Mouse (Mus musculus) spleen, postnatal 4 days (tissue): Measurements from ENCODE around the gene Aunip.

Experiments used
- DNase-seq, 2 experiments: peaks; one replicate each; pipeline ENCODE4 v3.0.0; 2022; ENCODE audit warnings: low spot score in 2 of 2

Gene Aunip

DNA sequence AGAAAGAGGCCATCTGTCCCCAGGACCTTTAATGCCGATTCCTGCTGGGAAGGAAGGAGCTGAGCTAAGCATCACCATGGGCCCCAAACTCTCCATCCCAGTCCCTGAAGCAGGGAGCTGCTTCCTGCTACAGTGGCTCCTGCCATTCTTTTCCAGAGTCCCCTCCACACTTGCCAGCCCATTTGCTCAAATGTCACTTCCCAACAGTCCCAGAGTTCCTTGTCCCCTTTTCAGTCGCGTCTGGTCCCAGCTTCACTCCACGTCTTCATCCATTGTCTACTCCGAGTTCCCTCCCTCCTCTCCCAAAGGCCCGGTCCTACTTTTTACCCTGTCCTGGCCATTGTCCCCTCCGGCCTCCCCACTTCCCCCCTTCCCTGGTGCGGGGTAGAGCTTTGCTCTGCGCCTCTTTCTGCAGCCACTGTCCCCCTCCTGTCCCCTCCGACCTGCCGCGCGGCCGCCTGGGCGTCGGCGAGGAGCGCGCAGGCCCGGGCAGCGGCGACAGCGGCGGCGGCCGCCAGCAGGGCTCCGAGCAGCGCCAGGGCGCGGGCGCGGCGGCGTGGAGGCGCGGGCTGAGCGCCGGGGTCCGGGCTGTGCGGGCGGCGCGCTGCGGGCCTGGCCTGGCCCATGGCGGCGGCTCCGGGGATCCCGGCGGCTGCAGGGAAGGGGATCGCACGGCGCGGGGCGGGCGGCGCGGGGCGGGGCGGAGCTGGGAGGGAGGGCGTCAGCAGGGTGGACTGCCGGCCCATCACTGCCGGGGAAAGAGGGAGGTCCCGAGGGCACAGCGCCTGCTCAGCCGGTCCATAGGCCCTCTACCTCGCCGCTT, 40.9 kb downstream of the Aunip start, which contains the start of gene Selenon:
Gene Selenon, minus strand, starts transcription at position 673 of the 823 bp plus-strand sequence.
- DNase-seq: no peak

DNA sequence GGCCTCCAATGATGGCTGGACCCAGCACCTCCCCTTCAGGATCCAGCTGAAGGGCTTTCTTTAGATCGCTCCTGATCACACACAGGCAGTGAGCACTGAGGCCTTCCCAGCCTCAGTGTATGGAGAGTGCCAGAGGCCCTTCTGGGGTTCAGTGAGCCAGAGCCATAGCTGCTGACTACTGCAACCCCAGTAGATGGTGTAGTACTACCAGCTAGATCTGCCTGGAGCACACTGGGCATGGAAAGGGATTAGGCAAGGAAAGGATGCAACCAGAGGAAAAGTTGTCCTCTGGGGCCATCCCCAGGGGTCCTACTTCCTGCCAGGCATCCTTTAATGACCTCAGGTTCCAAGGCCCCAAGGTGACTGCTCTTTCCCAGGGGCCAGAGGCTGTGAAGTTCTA, 42.8 kb downstream of the Aunip start:
- no peak for DNase-seq

GRCm38 (mm10) chr4:134555956-134556580, 45.3 kb downstream of the Aunip start:
- no peak for DNase-seq

DNA sequence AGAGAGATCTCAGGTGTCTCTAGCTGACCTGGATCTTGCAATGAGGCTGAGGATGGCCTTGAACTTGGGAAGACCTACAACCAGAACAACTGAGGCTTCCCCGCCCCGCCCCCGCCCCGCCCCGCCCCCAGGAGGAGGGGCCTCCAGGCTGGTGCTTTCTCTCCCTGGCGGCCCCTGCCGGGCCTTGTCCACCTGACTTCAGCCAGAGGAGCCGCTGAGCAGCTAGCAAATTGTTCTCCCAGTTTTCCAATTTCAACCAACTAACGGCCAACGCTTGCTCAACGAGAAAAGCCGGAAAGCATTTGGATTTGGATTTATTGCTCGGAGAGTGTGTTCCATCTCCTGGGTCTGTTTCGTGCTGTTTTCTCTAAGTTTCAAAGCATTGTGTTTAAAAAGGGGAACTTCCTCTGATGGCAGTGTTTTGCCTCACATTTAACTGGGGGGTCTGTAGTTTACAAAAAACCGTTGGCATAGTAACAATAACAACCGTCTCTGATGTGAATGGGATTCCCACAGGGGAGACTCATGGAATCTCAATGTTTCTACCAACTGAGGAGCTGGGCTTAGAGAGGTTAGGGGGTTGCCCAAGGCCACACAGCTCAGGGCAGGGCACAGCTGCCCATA, 46.9 kb downstream of the Aunip start:
- no peak for DNase-seq

- DNase-seq: no peak
Observed at GRCm38 (mm10) chr4:134558570-134559113, 47.8 kb downstream of the Aunip start.

DNA sequence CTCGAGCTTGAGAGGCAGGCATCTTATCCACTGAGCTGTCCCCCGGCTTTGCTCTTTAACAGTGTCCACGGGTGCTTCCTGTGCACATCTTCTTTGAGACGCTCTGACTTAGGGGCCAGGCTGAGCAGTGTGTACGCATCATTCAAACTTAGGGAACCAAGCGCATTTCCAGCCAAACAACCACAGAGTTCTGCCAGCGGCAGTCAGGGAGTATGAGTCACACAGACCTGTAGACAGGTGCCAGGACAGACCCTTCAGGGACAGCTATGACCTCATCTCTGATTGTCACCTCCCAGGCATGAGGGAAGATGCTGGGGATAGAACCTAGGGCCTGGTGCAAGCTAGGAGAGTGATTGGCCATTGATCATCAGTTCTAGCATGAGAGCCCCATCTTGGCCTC, 48.4 kb downstream of the Aunip start:
- DNase-seq: no peak

DNA sequence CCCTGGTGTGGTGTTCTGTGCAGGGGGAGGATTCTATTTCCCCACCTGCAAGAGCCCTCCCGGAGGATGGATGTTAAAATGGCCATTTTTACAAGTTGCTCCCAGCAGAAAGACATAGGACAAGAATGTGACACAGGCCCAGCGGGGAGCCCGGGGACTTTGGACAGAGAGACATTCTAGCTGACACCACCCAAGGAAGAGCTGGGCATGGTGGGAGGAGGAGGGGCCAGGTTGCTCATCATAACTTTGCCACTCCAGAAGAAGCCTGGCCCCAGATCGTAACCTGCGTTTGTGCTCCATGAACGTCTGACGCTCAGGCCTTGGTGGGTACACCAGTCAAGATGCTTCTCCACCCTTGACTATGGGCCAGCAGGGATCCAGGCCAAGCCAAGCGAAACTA, 49.9 kb downstream of the Aunip start:
- DNase-seq: no peak

GRCm38 (mm10) chr4:134562014-134562413, 51.2 kb downstream of the Aunip start:
- DNase-seq: no peak

GRCm38 (mm10) chr4:134563624-134564023, 52.8 kb downstream of the Aunip start:
- DNase-seq: no peak

- DNase-seq: no peak
Observed at GRCm38 (mm10) chr4:134564093-134564492, 53.3 kb downstream of the Aunip start.

- DNase-seq: no peak
Observed at GRCm38 (mm10) chr4:134567377-134568226, 56.8 kb downstream of the Aunip start.

GRCm38 (mm10) chr4:134569205-134569604, 58.4 kb downstream of the Aunip start:
- DNase-seq: no peak

DNA sequence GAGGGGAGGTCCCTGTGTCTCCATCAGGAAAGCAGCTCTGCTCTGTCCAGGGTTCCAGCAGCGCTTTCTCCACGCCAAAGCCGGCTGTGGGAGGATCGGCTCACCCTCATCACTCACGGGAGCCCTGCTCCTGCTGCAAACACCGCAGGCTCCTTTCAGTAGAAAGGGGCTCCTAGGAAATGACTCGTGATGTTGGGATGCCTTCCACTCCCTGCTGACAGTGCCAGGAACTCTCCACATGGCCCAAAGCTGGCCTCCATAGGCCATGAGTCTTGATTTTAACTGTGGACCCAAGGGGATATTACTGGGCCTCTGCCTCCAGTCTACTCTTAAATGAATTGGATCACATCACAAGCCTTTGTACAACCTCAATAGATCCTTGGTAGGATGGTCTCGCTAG, 59.0 kb downstream of the Aunip start:
- no peak for DNase-seq

GRCm38 (mm10) chr4:134570704-134571451, 60.1 kb downstream of the Aunip start:
- DNase-seq: no peak

DNA sequence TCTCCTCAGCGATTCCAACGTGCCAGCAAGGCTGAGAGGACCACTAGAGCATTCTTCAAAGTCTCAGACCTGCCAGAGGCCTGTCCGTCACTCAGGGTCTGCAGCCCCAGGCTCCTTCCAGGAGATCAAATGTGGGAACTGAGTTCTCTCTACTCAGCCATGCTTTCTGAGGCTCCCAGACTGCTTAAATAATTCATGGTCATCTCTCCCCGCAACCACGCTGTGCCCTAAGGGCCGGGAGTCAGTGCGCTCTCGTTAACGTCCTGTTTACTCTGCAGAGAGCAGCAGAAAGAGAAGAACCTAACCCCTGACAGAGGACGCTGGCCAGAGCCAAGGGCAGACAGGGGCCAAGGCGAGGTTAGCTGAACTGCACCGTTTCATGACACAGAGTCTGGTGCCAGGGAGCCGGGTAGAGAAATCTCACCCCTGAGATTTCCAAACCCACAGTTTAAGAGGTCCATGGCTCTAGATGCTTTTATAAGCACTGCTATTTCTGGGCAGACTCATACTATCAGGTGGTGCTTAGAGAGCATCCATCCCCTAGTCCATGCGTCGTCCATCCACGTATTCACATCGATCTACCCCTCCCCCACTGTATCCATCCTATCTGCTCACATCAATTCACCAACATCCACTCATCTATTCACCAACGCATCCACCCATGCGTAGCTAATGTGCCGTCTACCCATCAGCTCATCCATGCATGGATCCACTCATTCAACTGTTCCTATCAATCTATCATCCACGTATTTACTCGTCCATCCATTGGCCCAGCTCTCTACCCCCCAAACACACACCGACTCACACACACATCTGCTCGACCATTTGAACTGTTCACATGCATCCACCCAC, 61.9 kb downstream of the Aunip start:
- no peak for DNase-seq
